Mouse (Mus musculus): ENCODE results near the gene Slc22a21. TPM values are rescaled to one million over a fixed set of nuclear protein-coding genes. Genes with fewer than 3 reads are reported as not detected.
A peak's percentile ranks its signal among the peaks of the same experiment; 100 is the strongest.

Gene Slc22a21
- polyA plus RNA-seq, 1 experiment, result 68.6 TPM

GRCm38 (mm10) chr11:53926303-53926702 lies 53.8 kb downstream of the Slc22a21 start:
- Histone ChIP-seq H3K4me3 (ENCODE audit: control insufficient read depth, low read depth, low read length) (no peak overlapping the region), H3K27me3 (ENCODE audit: control insufficient read depth, insufficient read depth, low read length) (no peaks in the 10 kb centered on the region), H3K27ac (ENCODE audit: control insufficient read depth, insufficient read depth, low read depth, low read length) (no peak overlapping the region), H3K4me1 (ENCODE audit: control insufficient read depth, insufficient read depth, low read length) (peaks cover 3% of the 10 kb centered on the region), H3K36me3 (ENCODE audit: control insufficient read depth, insufficient read depth, low read length) (no peaks in the 10 kb centered on the region)
- TF ChIP-seq CTCF (IDR thresholded peaks at IDR 0.05; ENCODE audit: control insufficient read depth, insufficient read depth, insufficient replicate concordance, low read depth, low read length) (no peak), POLR2A (IDR thresholded peaks at IDR 0.05; ENCODE audit: control insufficient read depth, low read depth, low read length) (no peak)

- Histone ChIP-seq H3K27ac (ENCODE audit: control insufficient read depth, insufficient read depth, low read depth, low read length) (no peak overlapping the region), H3K36me3 (ENCODE audit: control insufficient read depth, insufficient read depth, low read length) (no peaks in the 10 kb centered on the region), H3K27me3 (ENCODE audit: control insufficient read depth, insufficient read depth, low read length) (no peaks in the 10 kb centered on the region)
Measured at GRCm38 (mm10) chr11:53918851-53919250, 61.3 kb downstream of the Slc22a21 start.

GRCm38 (mm10) chr11:53911011-53911410 lies 69.1 kb downstream of the Slc22a21 start:
- H3K27me3 ChIP-seq (ENCODE audit: control insufficient read depth, insufficient read depth, low read length), result no peaks in the 10 kb centered on the region
- no peak overlapping the region for H3K27ac ChIP-seq (ENCODE audit: control insufficient read depth, insufficient read depth, low read depth, low read length)
- H3K4me1 ChIP-seq (ENCODE audit: control insufficient read depth, insufficient read depth, low read length), result no peaks in the 10 kb centered on the region
- no peaks in the 10 kb centered on the region for H3K36me3 ChIP-seq (ENCODE audit: control insufficient read depth, insufficient read depth, low read length)
- no peak for TF ChIP-seq POLR2A (IDR thresholded peaks at IDR 0.05; ENCODE audit: control insufficient read depth, low read depth, low read length)
- no peak for TF ChIP-seq CTCF (IDR thresholded peaks at IDR 0.05; ENCODE audit: control insufficient read depth, insufficient read depth, insufficient replicate concordance, low read depth, low read length)
- H3K4me3 ChIP-seq (ENCODE audit: control insufficient read depth, low read depth, low read length), result no peak overlapping the region

More at GRCm38 (mm10) chr11:53918851-53919250, 61.3 kb downstream of the Slc22a21 start:
- Histone ChIP-seq H3K4me1 (ENCODE audit: control insufficient read depth, insufficient read depth, low read length) (no peaks in the 10 kb centered on the region), H3K4me3 (ENCODE audit: control insufficient read depth, low read depth, low read length) (no peak overlapping the region)
- TF ChIP-seq POLR2A (IDR thresholded peaks at IDR 0.05; ENCODE audit: control insufficient read depth, low read depth, low read length), result no peak
- TF ChIP-seq CTCF (IDR thresholded peaks at IDR 0.05; ENCODE audit: control insufficient read depth, insufficient read depth, insufficient replicate concordance, low read depth, low read length), result no peak

- H3K36me3 ChIP-seq (ENCODE audit: control insufficient read depth, insufficient read depth, low read length), result no peaks in the 10 kb centered on the region
- H3K4me1 ChIP-seq (ENCODE audit: control insufficient read depth, insufficient read depth, low read length), result peaks cover 3% of the 10 kb centered on the region; the same call in 1 of the 2 replicates
- no peak overlapping the region for H3K4me3 ChIP-seq (ENCODE audit: control insufficient read depth, low read depth, low read length)
- no peaks in the 10 kb centered on the region for H3K27me3 ChIP-seq (ENCODE audit: control insufficient read depth, insufficient read depth, low read length)
- TF ChIP-seq POLR2A (IDR thresholded peaks at IDR 0.05; ENCODE audit: control insufficient read depth, low read depth, low read length) (no peak), CTCF (IDR thresholded peaks at IDR 0.05; ENCODE audit: control insufficient read depth, insufficient read depth, insufficient replicate concordance, low read depth, low read length) (no peak)
- no peak overlapping the region for H3K27ac ChIP-seq (ENCODE audit: control insufficient read depth, insufficient read depth, low read depth, low read length)
Measured at GRCm38 (mm10) chr11:53908686-53909085, 71.4 kb downstream of the Slc22a21 start.

- TF ChIP-seq POLR2A (IDR thresholded peaks at IDR 0.05; ENCODE audit: control insufficient read depth, low read depth, low read length), result no peak
- no peak for TF ChIP-seq CTCF (IDR thresholded peaks at IDR 0.05; ENCODE audit: control insufficient read depth, insufficient read depth, insufficient replicate concordance, low read depth, low read length)
- Histone ChIP-seq H3K27ac (ENCODE audit: control insufficient read depth, insufficient read depth, low read depth, low read length) (peak overlapping the region; percentile 72), H3K36me3 (ENCODE audit: control insufficient read depth, insufficient read depth, low read length) (no peaks in the 10 kb centered on the region)
Measured at GRCm38 (mm10) chr11:53904534-53904925, 75.6 kb downstream of the Slc22a21 start.

GRCm38 (mm10) chr11:53903781-53904533 lies 76.2 kb downstream of the Slc22a21 start:
- H3K27ac ChIP-seq (ENCODE audit: control insufficient read depth, insufficient read depth, low read depth, low read length), result peak overlapping the region; percentile 72

More at GRCm38 (mm10) chr11:53904534-53904925, 75.6 kb downstream of the Slc22a21 start:
- Histone ChIP-seq H3K4me3 (ENCODE audit: control insufficient read depth, low read depth, low read length) (no peak overlapping the region), H3K27me3 (ENCODE audit: control insufficient read depth, insufficient read depth, low read length) (no peaks in the 10 kb centered on the region), H3K4me1 (ENCODE audit: control insufficient read depth, insufficient read depth, low read length) (peaks cover 11% of the 10 kb centered on the region)

GRCm38 (mm10) chr11:53902741-53903140 lies 77.4 kb downstream of the Slc22a21 start:
- H3K27me3 ChIP-seq (ENCODE audit: control insufficient read depth, insufficient read depth, low read length), result no peaks in the 10 kb centered on the region
- H3K4me1 ChIP-seq (ENCODE audit: control insufficient read depth, insufficient read depth, low read length), result peaks cover 11% of the 10 kb centered on the region
- peak overlapping the region; percentile 7 for H3K27ac ChIP-seq (ENCODE audit: control insufficient read depth, insufficient read depth, low read depth, low read length)
- H3K36me3 ChIP-seq (ENCODE audit: control insufficient read depth, insufficient read depth, low read length), result no peaks in the 10 kb centered on the region
- TF ChIP-seq CTCF (IDR thresholded peaks at IDR 0.05; ENCODE audit: control insufficient read depth, insufficient read depth, insufficient replicate concordance, low read depth, low read length), result no peak
- TF ChIP-seq POLR2A (IDR thresholded peaks at IDR 0.05; ENCODE audit: control insufficient read depth, low read depth, low read length), result no peak
- H3K4me3 ChIP-seq (ENCODE audit: control insufficient read depth, low read depth, low read length), result no peak overlapping the region; the same call in 1 of the 2 replicates

More at GRCm38 (mm10) chr11:53903781-53904533, 76.2 kb downstream of the Slc22a21 start:
- Histone ChIP-seq H3K27me3 (ENCODE audit: control insufficient read depth, insufficient read depth, low read length) (no peaks in the 10 kb centered on the region), H3K36me3 (ENCODE audit: control insufficient read depth, insufficient read depth, low read length) (no peaks in the 10 kb centered on the region), H3K4me1 (ENCODE audit: control insufficient read depth, insufficient read depth, low read length) (peaks cover 11% of the 10 kb centered on the region), H3K4me3 (ENCODE audit: control insufficient read depth, low read depth, low read length) (no peak overlapping the region)
- no peak for TF ChIP-seq CTCF (IDR thresholded peaks at IDR 0.05; ENCODE audit: control insufficient read depth, insufficient read depth, insufficient replicate concordance, low read depth, low read length)
- no peak for TF ChIP-seq POLR2A (IDR thresholded peaks at IDR 0.05; ENCODE audit: control insufficient read depth, low read depth, low read length)
